Mouse (Mus musculus) layer of hippocampus, postnatal 25 days (tissue): ENCODE measurements around the gene Srcin1. TPM values are rescaled to one million over a fixed set of nuclear protein-coding genes. Genes with fewer than 3 reads are reported as not detected.
A peak's percentile ranks its signal among the peaks of the same experiment; 100 is the strongest.

Experiments
- DNase-seq, 2 experiments: peaks; one replicate each; pipeline ENCODE4 v3.0.0; 2022; ENCODE audit warnings: mixed read lengths in 2 of 2, low spot score in 1 of 2; ENCODE audit errors: extremely low spot score in 1 of 2
- total RNA-seq, 2 experiments: library from RNA; stranded (reverse); gene quantifications; 2 replicates each; pipeline ENCODE4 v1.2.3; 2021

Srcin1 gene
- total RNA-seq, 2 experiments from 2014 or later, result 260 to 270 TPM

DNA sequence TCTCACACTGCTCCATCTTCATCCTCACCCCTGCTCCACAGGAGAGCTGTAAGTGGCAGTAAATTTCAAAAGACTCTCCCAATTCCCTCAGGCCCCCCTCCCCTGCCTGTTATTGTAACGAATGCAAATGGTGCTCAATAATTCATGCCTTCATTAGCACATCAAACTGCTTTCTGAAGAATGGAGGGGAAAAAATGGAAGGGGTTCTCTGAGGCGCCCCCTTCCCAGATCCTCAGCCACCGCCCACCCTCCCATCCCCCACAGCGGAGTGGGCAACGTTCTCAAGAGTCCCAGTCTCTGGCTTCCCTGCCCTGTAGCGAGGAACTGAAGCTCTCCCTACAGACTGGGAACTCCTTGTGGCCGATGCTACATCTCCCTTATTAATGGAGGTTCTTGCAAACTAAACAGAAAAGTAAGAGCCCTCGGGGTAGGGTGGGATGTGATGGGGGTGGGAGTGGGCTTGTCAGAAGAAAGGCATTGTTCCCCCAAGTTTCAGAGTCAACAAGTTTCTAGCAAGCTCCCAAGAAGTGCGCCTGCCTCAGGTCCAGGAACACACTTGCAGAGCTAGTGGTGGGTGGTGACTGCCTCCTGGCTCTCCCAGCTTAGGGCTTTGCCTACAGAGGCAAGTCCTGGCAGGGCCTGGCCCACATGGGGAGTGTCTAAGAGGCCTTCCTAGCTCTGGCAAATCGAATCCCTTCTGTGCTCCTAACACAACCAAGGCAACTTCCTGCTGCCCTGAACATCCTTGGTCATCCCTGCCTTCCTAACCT, 3.3 kb upstream of the Srcin1 start:
- DNase-seq, result no peak

DNA sequence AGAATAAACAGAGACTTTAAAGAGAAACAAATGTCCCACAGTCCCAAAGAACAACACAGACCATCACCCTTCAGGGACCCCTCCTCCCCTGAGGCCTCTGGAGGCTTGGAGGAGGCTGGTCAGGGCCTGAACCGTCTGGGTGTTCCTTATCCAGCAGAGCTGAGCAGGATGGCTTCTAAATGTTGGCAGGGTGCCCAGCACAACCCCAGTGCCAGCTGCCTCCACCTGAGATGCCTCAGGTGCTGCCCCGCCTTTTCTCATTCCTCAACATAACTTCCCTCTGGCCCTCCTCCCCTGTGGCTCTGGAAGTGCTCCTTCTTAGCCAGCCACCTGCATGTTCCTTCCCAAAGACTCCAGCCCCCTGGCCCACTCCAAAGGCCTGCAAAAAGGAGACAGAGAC, 2.3 kb upstream of the Srcin1 start:
- DNase-seq, result no peak

DNA sequence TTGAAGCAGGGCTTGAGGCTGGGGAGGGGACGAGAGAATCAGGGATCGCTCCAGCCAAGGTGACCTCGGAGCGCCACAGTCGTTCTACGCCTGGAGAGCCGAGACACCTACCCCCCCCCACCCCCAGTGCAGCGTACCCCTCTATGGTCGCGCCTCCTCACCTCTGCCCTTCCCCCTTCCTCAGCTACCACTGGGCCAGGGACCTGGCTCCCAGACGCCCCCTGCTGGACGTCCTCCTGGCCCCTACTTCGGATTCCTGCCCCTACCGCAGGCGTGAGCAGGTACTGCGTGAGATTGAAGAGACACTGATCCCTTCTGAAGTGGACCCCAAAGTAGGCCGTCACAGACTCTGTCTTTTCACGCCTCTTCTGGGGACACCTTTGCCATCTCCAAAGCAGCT, 348 bp downstream of the Srcin1 start:
- DNase-seq, result peak; percentile 81 to 93

DNA sequence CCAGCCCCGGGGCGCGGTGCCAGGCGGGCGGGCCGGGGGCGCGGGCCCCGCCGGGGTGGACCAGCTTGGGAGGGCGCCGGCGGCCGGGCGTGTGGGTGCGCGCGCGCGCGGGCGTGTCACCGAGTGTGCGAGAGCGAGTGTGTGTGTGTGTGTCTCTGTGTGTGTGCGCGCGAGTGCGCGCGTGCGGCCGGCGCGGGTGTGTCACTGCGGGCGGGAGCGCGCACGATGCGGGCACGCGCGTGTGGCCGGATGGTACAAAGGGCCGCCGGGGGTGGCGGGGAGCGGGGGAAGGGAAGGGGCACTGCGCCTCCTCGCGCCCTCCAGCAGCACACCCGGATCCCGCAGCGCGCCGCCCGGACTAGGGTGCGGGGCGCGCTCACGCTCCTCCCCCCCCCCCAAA, 911 bp downstream of the Srcin1 start:
- peak; percentile 59 to 73 for DNase-seq

DNA sequence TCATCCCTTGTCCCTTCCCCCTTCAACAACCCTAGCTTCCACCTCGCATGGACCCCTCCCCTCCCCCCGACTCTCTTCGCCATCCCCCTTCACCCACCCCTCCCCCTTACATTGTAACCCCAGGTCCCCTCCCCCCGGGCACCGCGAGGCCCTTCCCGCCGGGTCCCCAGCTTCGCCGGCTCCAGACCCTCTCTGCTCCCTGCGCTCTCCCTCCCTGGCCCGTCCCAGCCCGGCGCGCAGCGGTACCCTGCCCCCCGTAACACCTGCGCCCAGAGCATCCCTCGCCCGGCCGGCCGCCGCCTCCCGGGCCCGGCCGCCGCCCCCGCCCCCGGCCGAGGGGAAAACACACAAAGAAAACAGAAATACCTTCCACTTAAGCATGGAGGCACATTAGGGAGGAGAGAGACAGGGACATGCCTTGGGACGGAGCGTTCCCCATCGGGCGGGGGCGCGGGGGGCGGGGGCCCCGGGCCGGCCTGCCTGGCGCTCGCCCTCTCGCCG, 1.4 kb downstream of the Srcin1 start:
- DNase-seq, result peak in 1 of 2 experiments; percentile 46

DNA sequence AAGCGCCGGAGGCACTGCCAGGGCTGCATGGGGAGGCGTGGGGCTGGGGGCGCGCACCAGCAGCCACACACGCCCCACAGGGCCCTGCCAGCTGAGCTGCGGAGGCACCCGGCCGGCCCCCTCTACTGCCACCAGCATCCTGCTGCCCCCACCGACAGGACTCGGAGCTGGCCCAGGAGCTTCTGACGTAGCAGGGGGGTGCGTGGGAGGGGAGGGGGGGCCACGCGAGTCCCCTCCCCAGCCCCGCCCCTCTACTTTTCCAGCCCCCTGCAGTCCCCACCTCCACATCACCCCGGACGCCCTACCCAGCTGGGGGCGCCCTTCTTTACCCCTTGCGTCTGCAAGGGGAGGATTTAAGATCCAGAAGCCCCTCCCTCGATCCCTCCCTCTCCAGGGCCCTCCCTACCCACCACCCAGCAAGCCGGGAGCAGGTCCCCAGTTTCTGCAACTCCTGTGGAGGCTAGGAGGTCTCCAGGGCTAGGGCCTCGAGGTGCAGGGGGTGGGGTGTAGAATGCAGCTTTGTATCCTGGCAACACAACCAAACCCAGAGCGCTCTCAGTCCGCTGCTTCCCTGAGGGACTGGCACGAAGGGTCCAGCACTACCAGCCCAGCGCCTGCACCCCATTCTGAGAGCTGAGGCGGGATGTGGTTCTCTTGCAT, 2.0 kb downstream of the Srcin1 start:
- DNase-seq, result peak; percentile 70 to 72

DNA sequence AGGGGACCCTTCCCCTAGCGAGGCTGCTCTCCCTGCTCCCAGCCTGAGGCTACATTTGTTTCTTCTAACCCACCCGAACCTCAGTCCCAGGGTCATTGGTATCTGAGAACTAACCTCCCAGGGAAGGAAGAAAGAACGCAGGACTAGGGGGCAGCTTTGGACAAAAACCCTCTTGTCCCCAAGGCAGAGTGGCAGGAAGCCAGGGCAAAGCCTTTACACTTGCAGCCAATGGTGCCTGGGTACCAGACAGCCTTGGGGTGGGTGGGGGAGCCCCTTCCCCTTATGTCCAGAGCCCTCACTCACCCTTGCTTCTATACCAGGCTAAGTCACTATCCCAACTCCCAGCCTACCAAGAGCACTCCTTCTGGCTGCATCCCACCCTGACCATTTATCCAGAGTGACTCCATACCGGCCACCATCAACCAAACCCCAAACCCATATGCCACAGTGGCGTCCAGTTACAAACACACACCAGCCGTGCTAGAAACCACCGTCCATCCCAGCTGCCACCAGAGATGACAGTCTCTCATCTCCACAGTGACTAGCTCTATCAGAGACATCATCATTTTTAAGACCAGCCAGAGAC, 3.0 kb downstream of the Srcin1 start:
- peak in 1 of 2 experiments; percentile 17 for DNase-seq

DNA sequence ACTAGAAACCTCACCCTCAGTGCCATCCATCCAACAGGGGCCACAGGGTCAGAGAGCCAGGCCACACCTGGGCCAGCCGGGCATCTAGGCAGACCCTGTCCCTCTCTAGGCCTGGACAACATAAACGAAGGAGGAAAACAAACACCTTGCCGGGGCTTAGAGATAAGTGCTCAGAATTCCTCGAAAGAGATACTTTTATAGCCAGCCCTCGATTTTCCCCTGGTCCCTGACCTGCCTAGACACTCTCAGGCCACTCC, 4.0 kb downstream of the Srcin1 start:
- DNase-seq, result peak in 1 of 2 experiments; percentile 5

DNA sequence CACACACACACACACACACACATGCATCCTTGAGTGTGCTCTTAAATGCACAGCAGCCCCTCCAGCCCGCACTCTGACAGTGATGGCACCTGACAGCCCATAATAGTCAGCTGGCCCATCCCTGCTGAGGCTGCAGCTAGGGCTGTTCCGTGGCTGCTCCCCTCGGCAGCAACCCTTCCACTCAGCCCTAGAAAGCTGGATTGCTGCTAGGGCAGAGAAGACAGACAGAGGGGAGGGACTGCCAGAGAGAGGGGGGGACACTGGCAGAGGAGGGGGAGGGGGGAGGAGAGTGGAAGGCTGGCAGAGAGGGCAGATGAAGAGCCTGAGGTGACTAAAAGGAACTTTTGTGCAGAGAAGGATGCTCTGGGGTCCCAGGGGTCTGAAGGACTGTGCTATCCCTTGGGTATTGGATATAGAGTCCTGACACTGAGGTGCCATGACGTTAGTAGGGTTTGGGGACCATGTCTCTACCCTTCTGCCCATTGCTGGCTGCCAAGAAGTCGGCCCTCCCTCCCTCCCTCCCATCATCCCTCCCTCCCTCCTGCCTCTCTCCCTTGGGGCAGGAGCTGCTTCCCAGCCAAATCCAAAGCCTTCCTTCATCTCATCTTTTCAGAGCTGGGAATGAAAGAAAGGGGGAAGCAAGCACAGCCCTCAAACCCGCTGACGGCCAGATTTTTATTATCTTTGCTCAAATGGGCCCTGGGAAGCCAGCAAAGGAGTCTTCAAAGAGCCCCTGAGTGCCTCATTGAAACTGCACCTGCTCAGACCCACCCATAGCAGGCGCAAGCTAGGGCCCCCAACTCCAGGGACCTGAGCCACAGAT, 4.5 kb downstream of the Srcin1 start:
- peak; percentile 10 to 22 for DNase-seq

DNA sequence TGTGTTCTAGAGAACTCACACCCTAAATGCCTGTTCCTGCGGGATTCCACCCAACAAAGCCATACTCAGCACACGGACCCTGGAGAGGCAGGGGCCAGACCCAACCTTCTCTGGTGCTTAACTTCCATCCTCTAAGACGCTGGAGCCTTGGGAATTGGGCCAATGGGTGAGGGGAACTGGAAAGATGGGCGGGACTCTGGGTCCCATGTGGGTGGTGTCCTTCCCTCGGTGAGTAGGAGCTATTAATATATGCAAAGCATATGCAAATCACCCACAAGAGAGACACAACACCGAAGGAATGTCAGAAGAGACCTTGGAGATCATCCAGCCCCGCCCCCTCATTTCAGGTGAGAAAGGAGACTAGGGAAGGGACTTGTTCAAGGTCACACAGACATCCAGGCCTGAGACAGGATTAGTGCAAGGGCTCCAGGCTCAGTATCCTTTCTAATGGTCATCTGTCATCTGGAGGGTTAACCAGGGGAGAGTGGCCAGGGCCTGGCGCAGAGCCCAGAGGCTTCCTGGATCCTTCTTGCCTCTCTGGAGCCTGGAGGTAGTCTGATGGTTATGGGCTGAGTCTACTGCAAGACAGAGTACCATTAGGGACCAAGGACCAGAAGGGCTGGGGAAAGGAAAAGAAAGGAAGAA, 5.4 kb downstream of the Srcin1 start:
- DNase-seq, result peak; percentile 16 to 25

DNA sequence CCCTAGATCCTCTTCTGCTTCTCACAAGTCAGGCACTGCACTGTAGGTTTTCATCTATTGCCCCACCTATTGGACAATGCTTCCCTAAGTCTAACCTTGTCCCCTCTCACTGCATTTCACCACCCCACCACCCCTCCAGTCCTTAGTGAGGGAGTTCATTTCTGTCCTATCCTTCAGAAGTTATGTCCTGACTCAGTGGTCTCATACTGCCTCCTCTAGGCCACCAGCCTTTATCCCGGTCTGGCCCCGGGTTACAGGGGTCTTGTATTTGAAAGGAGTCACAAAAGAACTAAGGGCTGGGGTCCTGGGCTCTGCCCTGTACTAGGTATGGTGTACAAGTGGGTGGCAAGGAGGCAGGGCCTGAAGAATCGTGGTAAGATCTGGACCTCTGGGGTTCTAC, 6.2 kb downstream of the Srcin1 start:
- peak in 1 of 2 experiments; percentile 9 for DNase-seq

DNA sequence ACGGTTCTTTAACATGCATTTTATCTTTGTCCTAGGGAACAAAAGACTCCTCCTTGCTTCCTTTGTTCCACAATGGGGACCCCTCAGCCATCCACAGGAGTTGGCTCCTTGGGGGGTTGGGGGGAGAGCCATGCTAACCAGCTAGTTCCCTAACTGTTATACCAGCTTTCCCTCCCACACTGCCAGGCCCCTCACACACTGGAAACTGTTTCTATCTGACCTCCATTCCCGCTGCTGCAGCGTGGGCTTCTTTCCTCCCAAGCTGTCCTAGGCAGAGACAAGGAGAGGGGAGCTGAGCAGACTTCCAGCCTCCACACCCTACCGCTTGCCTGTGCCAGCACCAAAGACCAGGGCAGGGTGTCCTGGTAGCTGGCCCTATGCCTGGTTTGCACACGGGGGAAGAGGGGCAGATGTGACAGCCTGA, 6.7 kb downstream of the Srcin1 start:
- peak in 1 of 2 experiments; percentile 23 for DNase-seq

DNA sequence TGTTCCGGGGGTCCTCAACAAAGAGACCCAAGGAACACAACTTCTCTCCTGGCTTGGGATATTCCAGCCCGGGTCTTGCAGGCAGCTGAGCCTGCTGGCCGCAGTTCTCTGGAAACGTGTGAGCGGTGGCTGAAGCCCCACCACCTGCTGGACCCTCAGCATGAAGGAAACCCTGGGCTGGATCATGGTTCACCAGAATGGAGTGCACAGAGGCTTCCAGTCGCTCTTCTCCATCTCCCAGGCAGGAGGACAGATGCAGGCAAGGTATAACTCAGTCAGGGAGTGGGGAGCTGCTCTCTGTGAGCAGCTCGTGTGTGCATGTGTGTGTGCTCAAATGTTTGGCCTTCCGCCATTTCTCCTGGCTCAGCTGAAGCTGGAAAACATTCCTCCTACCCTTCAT, 7.3 kb downstream of the Srcin1 start:
- DNase-seq, result peak; percentile 59 to 76

DNA sequence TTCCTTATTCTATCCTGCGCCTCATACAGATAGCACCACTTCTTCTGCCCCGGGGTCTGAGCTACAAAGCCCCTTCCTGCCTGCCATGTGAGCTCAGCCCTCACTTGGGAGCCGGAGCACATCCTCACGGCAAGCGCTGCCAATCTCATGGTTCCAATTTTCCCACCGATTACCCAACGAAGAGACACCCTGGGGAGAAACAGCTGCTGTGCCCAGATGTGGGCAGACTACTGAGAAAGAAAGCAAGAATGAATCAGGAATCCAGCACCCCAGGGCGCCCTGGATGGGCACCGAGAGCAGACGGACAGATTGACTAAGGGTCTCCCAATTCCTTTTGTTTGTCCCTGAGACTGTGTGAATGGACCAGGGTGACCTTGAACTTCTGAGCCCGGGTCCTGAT, 8.5 kb downstream of the Srcin1 start:
- DNase-seq, result no peak

DNA sequence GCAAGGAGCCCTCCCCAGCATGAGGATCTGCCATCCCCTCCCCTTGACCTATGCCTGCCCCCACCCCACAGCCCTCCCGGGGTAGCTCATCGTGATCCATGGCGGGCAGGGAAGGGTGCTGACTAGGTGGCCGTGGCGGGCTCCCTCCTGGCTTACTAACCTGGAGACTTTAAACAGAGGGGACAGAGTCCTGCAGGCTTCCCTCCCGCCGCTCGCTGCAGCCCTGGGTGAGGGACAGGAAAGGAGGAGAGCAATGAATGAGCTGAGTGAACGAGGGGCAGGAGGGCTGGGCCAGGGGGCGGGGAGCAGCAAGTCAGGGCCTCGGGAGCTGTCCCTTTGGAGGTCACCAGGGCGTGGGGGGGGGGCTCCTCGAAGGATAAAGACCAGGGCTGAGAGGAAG, 9.4 kb downstream of the Srcin1 start:
- DNase-seq, result no peak

DNA sequence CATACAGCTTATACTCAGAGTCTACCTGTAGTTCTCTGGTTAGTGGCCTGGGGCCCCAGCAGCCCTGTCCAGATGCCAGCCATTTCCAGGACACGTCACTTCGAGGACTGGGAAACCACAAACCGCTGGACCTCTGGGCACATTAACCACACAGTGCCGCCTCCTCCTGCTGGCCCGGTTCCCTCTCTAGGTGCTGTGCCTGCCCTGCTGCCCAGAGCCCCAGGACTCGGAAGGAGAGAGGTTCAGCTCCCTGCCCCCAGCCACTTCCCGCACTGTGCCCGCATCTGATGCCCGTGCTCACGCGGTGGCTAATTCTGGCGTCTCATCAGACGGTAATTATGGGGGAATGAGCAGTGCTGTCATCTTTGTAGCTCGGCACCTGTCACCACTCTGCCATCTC, 12.3 kb downstream of the Srcin1 start:
- DNase-seq, result no peak

DNA sequence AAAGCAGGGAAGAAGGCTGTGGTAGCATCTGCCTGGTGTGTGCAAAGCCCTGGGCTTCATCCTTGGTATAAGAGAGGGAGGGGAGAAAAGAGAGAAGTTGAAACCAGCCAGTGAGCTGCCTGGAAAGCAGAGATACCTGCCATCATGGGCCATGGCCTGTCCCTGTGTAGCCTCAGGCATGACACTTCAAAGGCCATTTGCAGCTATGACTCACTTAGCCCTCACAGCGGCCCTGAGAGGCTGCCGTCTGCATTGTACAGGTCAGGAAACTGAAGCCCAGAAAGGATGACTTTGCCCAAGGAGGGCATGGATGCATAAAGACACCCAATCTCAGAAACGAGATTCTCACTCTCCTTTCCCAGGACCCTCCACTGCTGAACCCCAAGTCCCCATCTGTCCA, 13.4 kb downstream of the Srcin1 start:
- no peak for DNase-seq

DNA sequence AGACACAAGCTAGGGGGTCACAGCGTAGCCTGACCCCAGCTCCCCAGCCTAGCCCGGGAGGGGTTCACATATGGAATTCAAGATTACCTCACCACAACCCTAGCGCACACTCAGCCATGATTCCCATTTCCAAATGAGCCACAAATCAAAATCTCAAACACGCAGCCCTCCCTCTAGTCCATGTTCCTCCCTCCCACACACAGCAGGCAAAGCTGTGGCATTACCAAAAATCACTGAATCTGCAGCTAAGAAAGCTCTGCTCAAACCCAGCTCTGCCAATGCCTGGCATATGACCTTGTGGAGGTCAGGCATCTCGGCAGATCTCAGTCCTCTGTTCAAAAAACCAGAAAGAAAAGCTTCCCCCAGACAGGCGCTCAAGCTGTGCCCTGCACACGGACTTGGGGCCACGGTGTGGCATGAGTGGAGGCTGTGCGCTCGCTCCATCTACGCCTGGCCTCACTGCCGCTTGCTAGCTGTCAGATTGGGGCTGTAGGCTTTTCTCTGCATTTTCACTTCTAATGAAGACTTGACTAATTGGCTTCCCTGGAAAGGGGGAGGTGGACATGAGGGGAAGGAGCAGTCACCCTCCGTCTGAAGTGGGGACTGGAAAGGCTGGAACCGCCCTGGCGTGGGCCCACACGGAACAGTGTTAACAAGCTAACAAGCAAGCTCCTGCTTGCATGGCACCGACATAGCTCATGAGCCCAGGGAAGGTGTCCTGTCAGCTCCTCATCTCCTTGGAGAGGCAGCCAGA, 15.6 kb downstream of the Srcin1 start:
- DNase-seq, result peak in 1 of 2 experiments; percentile 37

DNA sequence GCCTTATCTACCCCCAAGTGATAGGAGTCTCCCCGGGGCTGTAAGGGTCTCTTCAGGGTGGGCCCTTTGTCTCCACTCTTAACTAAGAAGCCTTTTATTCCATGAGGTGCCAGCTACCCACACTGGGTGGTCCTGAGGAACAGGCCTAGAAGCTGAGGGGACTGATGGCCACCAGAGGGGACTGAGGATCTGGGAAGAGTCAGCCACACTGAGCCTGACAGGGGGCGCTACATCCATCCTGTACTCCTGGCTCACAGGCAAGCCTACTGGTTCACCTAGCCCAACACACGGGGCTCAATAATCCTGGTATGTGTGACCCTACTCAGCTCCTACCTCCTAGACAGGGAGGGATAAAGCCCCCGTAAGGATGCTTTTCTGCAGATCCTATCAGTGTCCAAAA, 16.4 kb downstream of the Srcin1 start:
- DNase-seq, result no peak

DNA sequence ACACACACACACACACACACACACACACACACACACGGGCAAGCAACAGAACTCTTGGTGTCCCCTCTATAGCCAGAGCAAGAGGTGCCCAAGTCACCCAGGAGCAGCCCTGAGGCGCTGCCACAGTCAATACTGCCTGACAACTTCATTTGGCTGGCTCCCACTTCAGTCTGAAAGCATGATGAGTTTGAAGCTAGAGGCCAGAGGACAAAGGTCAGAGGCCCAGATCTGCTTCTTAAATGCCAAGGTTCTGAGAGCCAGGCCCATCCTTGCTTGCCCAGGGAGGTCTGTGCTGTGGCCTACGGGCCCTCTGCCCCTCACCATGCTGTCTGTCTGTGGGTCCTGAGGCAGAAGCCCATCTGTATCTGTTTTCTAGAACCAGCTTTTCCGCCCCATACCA, 18.1 kb downstream of the Srcin1 start:
- no peak for DNase-seq
